Mouse (Mus musculus) CH12.LX (cell line): ENCODE measurements around the gene Alas2. TPM values are rescaled to one million over a fixed set of nuclear protein-coding genes. Genes with fewer than 3 reads are reported as not detected.

Source experiments
- DNase-seq: peaks from one replicate; pipeline ENCODE4 v3.0.0-alpha.2; 2013; ENCODE audit errors: extremely low read depth
- H3K27ac ChIP-seq: 2 replicates; pipeline ENCODE4 v1.5.1; 2012; ENCODE audit warnings: low read depth, mild to moderate bottlenecking, control low read depth, moderate library complexity; ENCODE audit not compliant: insufficient read depth
- H3K27me3 ChIP-seq: replicated peaks from 2 replicates; pipeline ENCODE3; 2012; ENCODE audit warnings: inconsistent platforms
- H3K36me3 ChIP-seq, 2 experiments: replicated peaks in 1 of 2; 2 replicates each; pipeline versions ENCODE3 to v1.6.1; 2012; ENCODE audit warnings: inconsistent platforms in 1 of 2, low read length in 1 of 2, mild to moderate bottlenecking in 1 of 2, mixed read lengths in 1 of 2, moderate library complexity in 1 of 2; ENCODE audit not compliant: control insufficient read depth in 1 of 2, insufficient read depth in 1 of 2
- H3K4me1 ChIP-seq, 2 experiments: 2 replicates each; pipeline ENCODE4 v1.6.1; 2012; ENCODE audit warnings: inconsistent platforms in 1 of 2, moderate library complexity in 1 of 2; ENCODE audit not compliant: insufficient read depth in 2 of 2, control insufficient read depth in 1 of 2
- H3K4me2 ChIP-seq: 2 replicates; pipeline ENCODE4 v1.6.1; 2012; ENCODE audit warnings: low read depth, mild to moderate bottlenecking, control low read depth; ENCODE audit not compliant: poor library complexity, insufficient read depth, severe bottlenecking
- H3K4me3 ChIP-seq, 3 experiments: fragments of 150-350 bp in 1 of 3; sonication (generic) in 1 of 3; replicated peaks in 1 of 3; 2 replicates each; pipeline versions ENCODE3 to v1.5.1; 2011 to 2012; ENCODE audit warnings: low read depth in 2 of 3, low read length in 2 of 3, mild to moderate bottlenecking in 2 of 3, moderate library complexity in 2 of 3, control low read depth in 1 of 3, improper control_type of control experiment in 1 of 3, inconsistent platforms in 1 of 3, mixed read lengths in 1 of 3; ENCODE audit not compliant: poor library complexity in 1 of 3
- H3K79me2 ChIP-seq: replicated peaks from 2 replicates; pipeline ENCODE4 v1.6.1; 2012; ENCODE audit warnings: mild to moderate bottlenecking, moderate library complexity; ENCODE audit not compliant: control insufficient read depth, poor library complexity, insufficient read depth, severe bottlenecking; ENCODE audit errors: extremely low read depth
- H3K9ac ChIP-seq: 2 replicates; pipeline ENCODE4 v1.6.1; 2012; ENCODE audit warnings: low read depth, mild to moderate bottlenecking, control low read depth, moderate library complexity; ENCODE audit not compliant: insufficient read depth
- H3K9me3 ChIP-seq: replicated peaks from 2 replicates; pipeline ENCODE3; 2012; ENCODE audit warnings: low read length, inconsistent platforms, mixed read lengths
- CHD2 ChIP-seq: IDR thresholded peaks from 2 replicates; pipeline ENCODE4 v1.6.1; 2011; ENCODE audit warnings: low read length, improper control_type of control experiment
- CTCF ChIP-seq, 2 experiments: IDR thresholded peaks in 1 of 2; conservative IDR thresholded peaks in 1 of 2; 2 replicates each; pipeline ENCODE4 v1.5.1; 2011 to 2012; ENCODE audit warnings: low read depth in 2 of 2, low read length in 2 of 2, improper control_type of control experiment in 1 of 2, inconsistent platforms in 1 of 2, mild to moderate bottlenecking in 1 of 2, moderate library complexity in 1 of 2
- E2F4 ChIP-seq: IDR thresholded peaks from 2 replicates; pipeline ENCODE4 v1.6.1; 2011; ENCODE audit warnings: low read depth, low read length, improper control_type of control experiment; ENCODE audit not compliant: insufficient replicate concordance
- ELF1 ChIP-seq: IDR thresholded peaks from 2 replicates; pipeline ENCODE4 v1.6.1; 2014; ENCODE audit warnings: low read depth, mild to moderate bottlenecking, inconsistent platforms, low read length, improper control_type of control experiment
- GABPA ChIP-seq: IDR thresholded peaks from 2 replicates; pipeline ENCODE4 v1.6.1; 2012; ENCODE audit warnings: low read depth, low read length, improper control_type of control experiment, inconsistent platforms; ENCODE audit not compliant: insufficient replicate concordance
- TCF12 ChIP-seq: IDR thresholded peaks from 2 replicates; pipeline ENCODE4 v1.6.1; 2014; ENCODE audit warnings: low read depth, mild to moderate bottlenecking, inconsistent platforms, low read length, improper control_type of control experiment
- ZC3H11A ChIP-seq: IDR thresholded peaks from 2 replicates; pipeline ENCODE4 v1.6.1; 2012; ENCODE audit warnings: low read depth, mild to moderate bottlenecking, inconsistent platforms, low read length, improper control_type of control experiment
- dilution Hi-C: fragments of 300-500 bp; cut with MboI; formaldehyde crosslinking; loops from 2 replicates; pipeline ENCODE4 v1.14.3; 2020; ENCODE audit warnings: low sequenced_read_pairs; ENCODE audit not compliant: extremely low pct_unique_long_range_greater_than_20kb, extremely low pct_ligation_motif_present
- in situ Hi-C: fragments of 300-500 bp; cut with MboI; formaldehyde crosslinking; loops from 3 replicates; pipeline ENCODE4 v1.14.3; 2019; ENCODE audit warnings: low sequenced_read_pairs, low pct_ligation_motif_present, low pct_unique_long_range_greater_than_20kb, mixed read lengths
- polyA plus RNA-seq: library from polyadenylated mRNA; unstranded; fragments of >175 nt; gene quantifications from 2 replicates; pipeline ENCODE4 v1.2.1, GENCODE M21; 2012; ENCODE audit warnings: low read depth; ENCODE audit not compliant: insufficient read length
- total RNA-seq, 2 experiments: library from RNA; depleted of rRNA; stranded (reverse); fragments of 300-350 nt in 1 of 2; fragments of >200 nt in 1 of 2; gene quantifications; 2 replicates each; pipeline ENCODE4 v1.2.3; 2012 to 2014

Gene Alas2
- total and polyA plus RNA-seq, 3 experiments: 0.16 to 0.30 TPM; not detected in 1

- Histone ChIP-seq H3K4me2 (no peak overlapping the region), H3K9me3 (no peaks in the 10 kb centered on the region), H3K27ac (no peak overlapping the region), H3K4me3 (no peak overlapping the region), H3K4me1 (no peaks in the 10 kb centered on the region), H3K27me3 (no peaks in the 10 kb centered on the region), H3K36me3 (peaks cover 3 to 36% of the 10 kb centered on the region in 2 experiments), H3K79me2 (no peaks in the 10 kb centered on the region), H3K9ac (no peak overlapping the region)
- DNase-seq: no peak
- dilution Hi-C loops: no loop called here
- in situ Hi-C loops: no loop called here
- TF ChIP-seq ELF1 (no peak), E2F4 (no peak), CHD2 (no peak), CTCF (conservative IDR thresholded peaks at IDR 0.05 in 1 of 2, IDR thresholded peaks at IDR 0.05 in 1 of 2; ENCODE audit: low read depth in 2 of 2, low read length in 2 of 2) (no peak), GABPA (no peak)
Measured at GRCm38 (mm10) chrX:150554032-150554431, 6.9 kb downstream of the Alas2 start.

GRCm38 (mm10) chrX:150564644-150565357, 17.6 kb downstream of the Alas2 start:
- Histone ChIP-seq H3K27me3 (no peaks in the 10 kb centered on the region), H3K36me3 (peaks cover 10 to 27% of the 10 kb centered on the region in 2 experiments), H3K4me2 (no peak overlapping the region), H3K4me1 (no peaks in the 10 kb centered on the region), H3K27ac (no peak overlapping the region), H3K79me2 (no peaks in the 10 kb centered on the region), H3K9ac (no peak overlapping the region), H3K4me3 (no peak overlapping the region), H3K9me3 (no peaks in the 10 kb centered on the region)
- in situ Hi-C loops: no loop called here
- dilution Hi-C loops: no loop called here
- no peak for TF ChIP-seq TCF12
- DNase-seq: no peak

- in situ Hi-C loops: no loop called here
- no peak for TF ChIP-seq ZC3H11A
- TF ChIP-seq, all 38 proteins: peak for 0
- no peaks in the 10 kb centered on the region for H3K27me3 ChIP-seq
- H3K4me2 ChIP-seq: no peak overlapping the region
- peaks cover 18 to 42% of the 10 kb centered on the region in 2 experiments for H3K36me3 ChIP-seq
- H3K9ac ChIP-seq: no peak overlapping the region
- no peak overlapping the region for H3K4me3 ChIP-seq
- H3K9me3 ChIP-seq: no peaks in the 10 kb centered on the region
- H3K27ac ChIP-seq: no peak overlapping the region
- H3K4me1 ChIP-seq: no peaks in the 10 kb centered on the region
- dilution Hi-C loops: no loop called here
- DNase-seq: no peak
- peaks cover 7% of the 10 kb centered on the region for H3K79me2 ChIP-seq
Measured at GRCm38 (mm10) chrX:150581921-150582320, 34.7 kb downstream of the Alas2 start.
